Mouse (Mus musculus) small intestine, adult 2 months (tissue): ENCODE measurements at regions not wholly inside any gene's neighbourhood (a gene's known extent, or its start where the extent isn't known, plus 50 kb on each side); places are given as distances from the start of the nearest gene placed in this dataset.

ENCODE experiments used
- CTCF ChIP-seq: fragments of 200-500 bp; IDR thresholded peaks from 2 replicates; pipeline ENCODE4 v1.5.1; 2012; ENCODE audit warnings: low read depth, mild to moderate bottlenecking, control low read depth, inconsistent platforms, low read length, moderate library complexity, mixed read lengths; ENCODE audit not compliant: insufficient replicate concordance, insufficient read length; ENCODE audit errors: extremely low read depth
- POLR2A ChIP-seq: fragments of 200-500 bp; IDR thresholded peaks from 2 replicates; pipeline ENCODE4 v1.6.1; 2012; ENCODE audit warnings: low read depth, mild to moderate bottlenecking, control low read depth, inconsistent platforms, low read length, moderate library complexity

DNA sequence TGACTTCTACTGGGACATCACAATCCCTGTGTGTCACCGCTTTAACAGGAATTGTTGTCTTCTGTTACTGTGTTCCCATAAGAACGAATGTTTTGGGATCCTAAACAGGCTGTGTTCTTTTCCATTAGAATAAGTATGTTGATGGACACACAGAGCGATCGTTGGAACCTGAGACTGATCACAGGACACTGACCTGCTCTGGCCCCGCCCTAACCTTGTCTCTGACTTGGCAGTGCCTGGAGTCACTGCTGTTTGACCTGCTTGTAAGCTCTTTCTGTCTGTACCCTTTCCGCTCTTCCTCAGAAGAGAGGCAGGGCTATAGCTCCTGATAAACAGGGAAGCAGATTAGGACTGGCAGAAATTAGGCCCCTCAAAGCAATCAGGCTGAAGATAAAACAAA, 162.0 kb upstream of the Atp6ap2 start:
- no peak for TF ChIP-seq CTCF
- no peak for TF ChIP-seq POLR2A
